ENCODE assay signal across 25 mouse cellular contexts in the genomic region with DNA sequence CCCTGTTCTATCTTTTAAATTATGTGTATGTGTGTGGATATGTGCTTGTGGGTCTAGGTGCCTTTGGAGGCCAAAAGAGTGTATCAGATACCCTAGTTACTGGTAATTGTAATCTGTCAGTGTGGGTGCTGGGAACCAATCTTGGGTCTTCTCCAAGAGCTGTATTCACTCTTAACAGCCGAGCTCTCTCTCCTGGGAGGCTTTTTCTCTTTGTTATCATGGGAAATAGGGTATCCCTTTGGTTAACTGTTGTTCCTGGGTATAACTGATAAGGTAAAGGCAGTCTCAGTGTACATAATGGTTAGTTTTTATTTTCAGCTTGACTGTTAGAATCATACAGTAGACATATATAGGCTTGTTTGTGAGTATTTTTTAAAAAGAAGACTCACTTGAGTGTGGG. TPM values are rescaled to one million over a fixed set of nuclear protein-coding genes. Genes with fewer than 3 reads are reported as not detected.
"Had no signal": no experiment of that assay in that cellular context is flagged by ENCODE, and none has a peak within 500 bp of the region (broad histone marks: within the 10 kb centered on the region; RNA-seq: fewer than 3 reads in every experiment).

No protein-coding gene starts in this region.

- H3K27ac ChIP-seq: kidney, postnatal 0 days; liver, embryonic 15.5 days; midbrain, embryonic 10.5 days; midbrain, embryonic 13.5 days; neural tube, embryonic 13.5 days had no signal

- H3K4me1 ChIP-seq: midbrain, embryonic 10.5 days; midbrain, embryonic 13.5 days; neural tube, embryonic 13.5 days had no signal

- H3K4me2 ChIP-seq: liver, embryonic 15.5 days; midbrain, embryonic 13.5 days; neural tube, embryonic 13.5 days had no signal

- H3K9ac ChIP-seq: liver, embryonic 15.5 days; midbrain, embryonic 13.5 days; neural tube, embryonic 13.5 days had no signal

- ATAC-seq: intestine, postnatal 0 days; midbrain, embryonic 13.5 days; midbrain, embryonic 16.5 days had no signal

- H3K27me3 ChIP-seq: liver, embryonic 15.5 days; midbrain, embryonic 13.5 days; neural tube, embryonic 13.5 days had no signal

- DNase-seq: kidney, adult 2 months; kidney, postnatal 25 days; lung, adult 2 months; lung, postnatal 14 days; lung, postnatal 4 days; thymus, adult 18-20 months; thymus, postnatal 4 days had no signal

- H3K4me3 ChIP-seq: liver, embryonic 15.5 days; midbrain, embryonic 10.5 days; midbrain, embryonic 13.5 days; myocyte; neural tube, embryonic 13.5 days had no signal

- H3K9me3 ChIP-seq: liver, embryonic 15.5 days; midbrain, embryonic 10.5 days; midbrain, embryonic 13.5 days; neural tube, embryonic 13.5 days had no signal

RNA-seq across cellular contexts. Expression of gene Gm28539, which starts 14.0 kb away (rescaled TPM):
- total RNA-seq: megakaryocyte, adult 5-6 weeks; monocyte, adult 5-6 weeks had no signal
- polyA plus RNA-seq: intestine, embryonic 14.5 days; intestine, postnatal 0 days; kidney, adult 2 months; kidney, embryonic 14.5 days; kidney, postnatal 0 days; limb, embryonic 11.5 days; liver, embryonic 15.5 days; lung, embryonic 16.5 days; midbrain, embryonic 10.5 days; midbrain, embryonic 13.5 days; midbrain, embryonic 16.5 days; neural tube, embryonic 13.5 days; small intestine, adult 2 months; stomach, embryonic 16.5 days; testis, adult 2 months had no signal

RNA-seq across cellular contexts. Expression of gene Cldn5, which starts 45.7 kb away (rescaled TPM):
- total RNA-seq: megakaryocyte, adult 5-6 weeks; monocyte, adult 5-6 weeks; neutrophil, adult 5-6 weeks had no signal
